Mouse (Mus musculus): ENCODE data around the gene Mre11a. TPM values are rescaled to one million over a fixed set of nuclear protein-coding genes. Genes with fewer than 3 reads are reported as not detected.

Gene Mre11a
- total and polyA plus RNA-seq, 3 experiments: 27.7 to 47.3 (median 45.7) TPM

- H3K36me3 ChIP-seq (replicated peaks in 1 of 2; ENCODE audit: control insufficient read depth in 1 of 2, insufficient read depth in 1 of 2, low read length in 1 of 2): no peaks in the 10 kb centered on the region
- H3K4me3 ChIP-seq (replicated peaks in 1 of 3; ENCODE audit: low read depth in 2 of 3, low read length in 2 of 3, poor library complexity in 1 of 3): no peak overlapping the region
- in situ Hi-C loops (cut with MboI; ENCODE audit: low pct_ligation_motif_present, low pct_unique_long_range_greater_than_20kb, low sequenced_read_pairs): no loop called here
- no peak overlapping the region for H3K27ac ChIP-seq (ENCODE audit: insufficient read depth, low read depth)
- no peaks in the 10 kb centered on the region for H3K9me3 ChIP-seq (replicated peaks; ENCODE audit: low read length)
- peak; percentile 65; the same call in 1 of the 2 replicates for TF ChIP-seq ELF1 (IDR thresholded peaks at IDR 0.05; ENCODE audit: low read depth, low read length)
- 0 out of 2 replicates have a peak, but pooled peaks have one; percentile 23 for TF ChIP-seq MAZ (IDR thresholded peaks at IDR 0.05; ENCODE audit: low read depth, low read length)
- no peak for TF ChIP-seq PAX5 (IDR thresholded peaks at IDR 0.05; ENCODE audit: low read length)
- no peak for TF ChIP-seq ZC3H11A (IDR thresholded peaks at IDR 0.05; ENCODE audit: low read depth, low read length)
- DNase-seq (ENCODE audit: extremely low read depth): no peak
- no peaks in the 10 kb centered on the region for H3K79me2 ChIP-seq (replicated peaks; ENCODE audit: control insufficient read depth, extremely low read depth, insufficient read depth, poor library complexity, severe bottlenecking)
- H3K9ac ChIP-seq (ENCODE audit: insufficient read depth, low read depth): no peak overlapping the region
- dilution Hi-C loops (cut with MboI; ENCODE audit: extremely low pct_ligation_motif_present, extremely low pct_unique_long_range_greater_than_20kb, low sequenced_read_pairs): no loop called here
- H3K27me3 ChIP-seq (replicated peaks): no peaks in the 10 kb centered on the region
- H3K4me1 ChIP-seq (ENCODE audit: control insufficient read depth in 1 of 2, insufficient read depth in 2 of 2): peaks cover 4 to 8% of the 10 kb centered on the region in 2 experiments
- no peak overlapping the region for H3K4me2 ChIP-seq (ENCODE audit: insufficient read depth, low read depth, poor library complexity, severe bottlenecking)
These were observed 25.9 kb upstream of the Mre11a start for GRCm38 (mm10) chr9:14758590-14758989.

GRCm38 (mm10) chr9:14759261-14759660 is 25.2 kb upstream of the Mre11a start:
- no peaks in the 10 kb centered on the region for H3K27me3 ChIP-seq (replicated peaks)
- in situ Hi-C loops (cut with MboI; ENCODE audit: low pct_ligation_motif_present, low pct_unique_long_range_greater_than_20kb, low sequenced_read_pairs): no loop called here
- no peak overlapping the region for H3K4me2 ChIP-seq (ENCODE audit: insufficient read depth, low read depth, poor library complexity, severe bottlenecking)
- no peak for DNase-seq (ENCODE audit: extremely low read depth)
- H3K79me2 ChIP-seq (replicated peaks; ENCODE audit: control insufficient read depth, extremely low read depth, insufficient read depth, poor library complexity, severe bottlenecking): no peaks in the 10 kb centered on the region
- no peaks in the 10 kb centered on the region for H3K36me3 ChIP-seq (replicated peaks in 1 of 2; ENCODE audit: control insufficient read depth in 1 of 2, insufficient read depth in 1 of 2, low read length in 1 of 2)
- no peak overlapping the region for H3K4me3 ChIP-seq (replicated peaks in 1 of 3; ENCODE audit: low read depth in 2 of 3, low read length in 2 of 3, poor library complexity in 1 of 3)
- H3K27ac ChIP-seq (ENCODE audit: insufficient read depth, low read depth): no peak overlapping the region
- peaks cover 4 to 8% of the 10 kb centered on the region in 2 experiments for H3K4me1 ChIP-seq (ENCODE audit: control insufficient read depth in 1 of 2, insufficient read depth in 2 of 2)
- no peaks in the 10 kb centered on the region for H3K9me3 ChIP-seq (replicated peaks; ENCODE audit: low read length)
- no peak for TF ChIP-seq ZMIZ1 (IDR thresholded peaks at IDR 0.05; ENCODE audit: low read depth, low read length)
- no peak for TF ChIP-seq POLR2AphosphoS2 (IDR thresholded peaks at IDR 0.05; ENCODE audit: low read depth, low read length)
- TF ChIP-seq EP300 (IDR thresholded peaks at IDR 0.05; ENCODE audit: low read length): no peak
- no peak for TF ChIP-seq ETS1 (conservative IDR thresholded peaks at IDR 0.05; ENCODE audit: low read depth, low read length)
- TF ChIP-seq RCOR1 (conservative IDR thresholded peaks at IDR 0.05; ENCODE audit: low read depth, low read length): no peak
- TF ChIP-seq CTCF (conservative IDR thresholded peaks at IDR 0.05 in 1 of 2, IDR thresholded peaks at IDR 0.05 in 1 of 2; ENCODE audit: low read depth in 2 of 2, low read length in 2 of 2): no peak
- no peak overlapping the region for H3K9ac ChIP-seq (ENCODE audit: insufficient read depth, low read depth)
- dilution Hi-C loops (cut with MboI; ENCODE audit: extremely low pct_ligation_motif_present, extremely low pct_unique_long_range_greater_than_20kb, low sequenced_read_pairs): no loop called here

- Histone ChIP-seq H3K27ac (ENCODE audit: insufficient read depth, low read depth) (no peak overlapping the region), H3K79me2 (replicated peaks; ENCODE audit: control insufficient read depth, extremely low read depth, insufficient read depth, poor library complexity, severe bottlenecking) (no peaks in the 10 kb centered on the region), H3K9me3 (replicated peaks; ENCODE audit: low read length) (no peaks in the 10 kb centered on the region), H3K36me3 (replicated peaks in 1 of 2; ENCODE audit: control insufficient read depth in 1 of 2, insufficient read depth in 1 of 2, low read length in 1 of 2) (no peaks in the 10 kb centered on the region), H3K4me2 (ENCODE audit: insufficient read depth, low read depth, poor library complexity, severe bottlenecking) (no peak overlapping the region), H3K4me3 (replicated peaks in 1 of 3; ENCODE audit: low read depth in 2 of 3, low read length in 2 of 3, poor library complexity in 1 of 3) (no peak overlapping the region), H3K9ac (ENCODE audit: insufficient read depth, low read depth) (no peak overlapping the region), H3K27me3 (replicated peaks) (no peaks in the 10 kb centered on the region), H3K4me1 (ENCODE audit: control insufficient read depth in 1 of 2, insufficient read depth in 2 of 2) (peaks cover 0 to under 1% of the 10 kb centered on the region in 2 experiments; a peak in 2 of 4 replicates)
- TF ChIP-seq SMC3 (IDR thresholded peaks at IDR 0.05; ENCODE audit: low read depth, low read length) (peak; percentile 68), RAD21 (IDR thresholded peaks at IDR 0.05; ENCODE audit: low read depth, low read length) (peak; percentile 60), CTCF (conservative IDR thresholded peaks at IDR 0.05 in 1 of 2, IDR thresholded peaks at IDR 0.05 in 1 of 2; ENCODE audit: low read depth in 2 of 2, low read length in 2 of 2) (peak; percentile 53 to 74), JUND (conservative IDR thresholded peaks at IDR 0.05; ENCODE audit: low read depth, low read length) (no peak)
- dilution Hi-C loops (cut with MboI; ENCODE audit: extremely low pct_ligation_motif_present, extremely low pct_unique_long_range_greater_than_20kb, low sequenced_read_pairs): no loop called here
- DNase-seq (ENCODE audit: extremely low read depth): peak; percentile 49
- in situ Hi-C loops (cut with MboI; ENCODE audit: low pct_ligation_motif_present, low pct_unique_long_range_greater_than_20kb, low sequenced_read_pairs): no loop called here
These were observed 19.7 kb upstream of the Mre11a start for GRCm38 (mm10) chr9:14764765-14765164.

Data from CH12.LX (cell line).